Mouse (Mus musculus) MEL (cell line): ENCODE measurements around the gene Adam23. TPM values are rescaled to one million over a fixed set of nuclear protein-coding genes. Genes with fewer than 3 reads are reported as not detected.

Experiments used
- DNase-seq: peaks from one replicate; pipeline ENCODE4 v3.0.0; 2011; ENCODE audit warnings: low read depth, low spot score
- H3K27ac ChIP-seq: 2 replicates; pipeline ENCODE4 v1.5.1; 2012; ENCODE audit warnings: low read depth, mild to moderate bottlenecking, control low read depth, low read length, moderate library complexity; ENCODE audit not compliant: control insufficient read depth
- H3K27me3 ChIP-seq, 2 experiments: fragments of 150-350 bp in 1 of 2; sonication (generic) in 1 of 2; 2 replicates each; pipeline ENCODE4 v1.6.1; 2012; ENCODE audit warnings: low read length in 2 of 2, mild to moderate bottlenecking in 2 of 2, improper control_type of control experiment in 1 of 2, moderate library complexity in 1 of 2; ENCODE audit not compliant: insufficient read depth in 2 of 2, control insufficient read depth in 1 of 2
- H3K36me3 ChIP-seq, 2 experiments: 2 replicates each; pipeline ENCODE4 v1.6.1; 2012 to 2014; ENCODE audit warnings: low read length in 2 of 2, improper control_type of control experiment in 1 of 2, inconsistent platforms in 1 of 2, mild to moderate bottlenecking in 1 of 2; ENCODE audit not compliant: insufficient read depth in 2 of 2, control insufficient read depth in 1 of 2
- H3K4me1 ChIP-seq, 2 experiments: fragments of 150-350 bp in 1 of 2; sonication (generic) in 1 of 2; 2 replicates each; pipeline ENCODE4 v1.6.1; 2012; ENCODE audit warnings: low read length in 2 of 2, improper control_type of control experiment in 1 of 2, mild to moderate bottlenecking in 1 of 2; ENCODE audit not compliant: insufficient read depth in 2 of 2, control insufficient read depth in 1 of 2
- H3K4me3 ChIP-seq, 2 experiments: fragments of 150-350 bp in 1 of 2; sonication (generic) in 1 of 2; 2 replicates each; pipeline ENCODE4 v1.5.1; 2012; ENCODE audit warnings: low read depth in 2 of 2, low read length in 2 of 2, mild to moderate bottlenecking in 2 of 2, moderate library complexity in 2 of 2, control low read depth in 1 of 2, improper control_type of control experiment in 1 of 2; ENCODE audit not compliant: control insufficient read depth in 1 of 2, insufficient read depth in 1 of 2
- H3K79me2 ChIP-seq: 2 replicates; pipeline ENCODE4 v1.6.1; 2012; ENCODE audit warnings: mild to moderate bottlenecking, low read length, moderate library complexity; ENCODE audit not compliant: control insufficient read depth, poor library complexity, insufficient read depth
- H3K9ac ChIP-seq: 2 replicates; pipeline ENCODE4 v1.6.1; 2012; ENCODE audit warnings: low read depth, mild to moderate bottlenecking, control low read depth, low read length, moderate library complexity; ENCODE audit not compliant: control insufficient read depth, poor library complexity, severe bottlenecking
- H3K9me3 ChIP-seq: fragments of 150-350 bp; sonication (generic); replicated peaks from 2 replicates; pipeline ENCODE4 v1.6.1; 2012; ENCODE audit warnings: mild to moderate bottlenecking, low read length, improper control_type of control experiment, moderate library complexity; ENCODE audit not compliant: insufficient read depth
- CHD1 ChIP-seq: IDR thresholded peaks from 2 replicates; pipeline ENCODE4 v1.6.1; 2012; ENCODE audit warnings: low read depth, mild to moderate bottlenecking, inconsistent platforms, low read length, improper control_type of control experiment
- CTCF ChIP-seq, 3 experiments: IDR thresholded peaks in 2 of 3; conservative IDR thresholded peaks in 1 of 3; 2 replicates each; pipeline ENCODE4 v1.5.1; 2011 to 2012; ENCODE audit warnings: low read length in 3 of 3, low read depth in 2 of 3, mild to moderate bottlenecking in 2 of 3, improper control_type of control experiment in 1 of 3, inconsistent platforms in 1 of 3, mixed read lengths in 1 of 3, moderate library complexity in 1 of 3; ENCODE audit not compliant: control insufficient read depth in 1 of 3, insufficient read depth in 1 of 3, poor library complexity in 1 of 3, severe bottlenecking in 1 of 3
- E2F4 ChIP-seq: IDR thresholded peaks from 2 replicates; pipeline ENCODE4 v1.6.1; 2011; ENCODE audit warnings: low read depth, low read length, improper control_type of control experiment, borderline replicate concordance
- ELF1 ChIP-seq: IDR thresholded peaks from 2 replicates; pipeline ENCODE4 v1.6.1; 2014; ENCODE audit warnings: low read depth, mild to moderate bottlenecking, inconsistent platforms, low read length, improper control_type of control experiment, moderate library complexity
- EP300 ChIP-seq, 2 experiments: IDR thresholded peaks; 2 replicates each; pipeline ENCODE4 v1.6.1; 2011; ENCODE audit warnings: improper control_type of control experiment in 2 of 2, low read length in 2 of 2, low read depth in 1 of 2, mild to moderate bottlenecking in 1 of 2
- ETS1 ChIP-seq: IDR thresholded peaks from 2 replicates; pipeline ENCODE4 v1.6.1; 2012; ENCODE audit warnings: low read depth, mild to moderate bottlenecking, inconsistent platforms, low read length, improper control_type of control experiment, moderate library complexity
- GABPA ChIP-seq: IDR thresholded peaks from 2 replicates; pipeline ENCODE4 v1.6.1; 2012; ENCODE audit warnings: low read depth, mild to moderate bottlenecking, inconsistent platforms, low read length, improper control_type of control experiment, moderate library complexity
- HCFC1 ChIP-seq: IDR thresholded peaks from 2 replicates; pipeline ENCODE4 v1.6.1; 2012; ENCODE audit warnings: low read depth, mild to moderate bottlenecking, inconsistent platforms, low read length, improper control_type of control experiment, moderate library complexity
- KAT2A ChIP-seq: conservative IDR thresholded peaks from 2 replicates; pipeline ENCODE4 v1.6.1; 2012; ENCODE audit warnings: low read depth, low read length, improper control_type of control experiment, inconsistent platforms
- MEF2A ChIP-seq: IDR thresholded peaks from 2 replicates; pipeline ENCODE4 v1.6.1; 2014; ENCODE audit warnings: low read depth, mild to moderate bottlenecking, inconsistent platforms, low read length, improper control_type of control experiment; ENCODE audit not compliant: poor library complexity, insufficient replicate concordance, severe bottlenecking; ENCODE audit errors: extremely low read depth
- MXI1 ChIP-seq: IDR thresholded peaks from 2 replicates; pipeline ENCODE4 v1.6.1; 2011; ENCODE audit warnings: mild to moderate bottlenecking, low read depth, low read length, improper control_type of control experiment
- MYB ChIP-seq: IDR thresholded peaks from 2 replicates; pipeline ENCODE4 v1.6.1; 2011; ENCODE audit warnings: mild to moderate bottlenecking, low read depth, low read length, improper control_type of control experiment
- MYC ChIP-seq: IDR thresholded peaks from 2 replicates; pipeline ENCODE4 v1.6.1; 2011; ENCODE audit warnings: low read depth, mild to moderate bottlenecking, low read length, improper control_type of control experiment, moderate library complexity
- NELFE ChIP-seq: IDR thresholded peaks from 2 replicates; pipeline ENCODE4 v1.6.1; 2011; ENCODE audit warnings: low read depth, low read length, improper control_type of control experiment
- POLR2A ChIP-seq, 2 experiments: IDR thresholded peaks; 2 replicates each; pipeline ENCODE4 v1.6.1; 2011 to 2012; ENCODE audit warnings: low read length in 2 of 2, mild to moderate bottlenecking in 2 of 2, control low read depth in 1 of 2, improper control_type of control experiment in 1 of 2, low read depth in 1 of 2, moderate library complexity in 1 of 2; ENCODE audit not compliant: control insufficient read depth in 1 of 2, insufficient read depth in 1 of 2, poor library complexity in 1 of 2
- POLR2AphosphoS5 ChIP-seq: IDR thresholded peaks from 2 replicates; pipeline ENCODE4 v1.6.1; 2012; ENCODE audit warnings: low read depth, borderline replicate concordance, mild to moderate bottlenecking, inconsistent platforms, low read length, moderate library complexity, mixed read lengths
- RCOR1 ChIP-seq: IDR thresholded peaks from 2 replicates; pipeline ENCODE4 v1.6.1; 2012; ENCODE audit warnings: low read depth, mild to moderate bottlenecking, inconsistent platforms, low read length, improper control_type of control experiment
- TCF12 ChIP-seq: IDR thresholded peaks from 2 replicates; pipeline ENCODE4 v1.6.1; 2014; ENCODE audit warnings: low read depth, mild to moderate bottlenecking, inconsistent platforms, low read length, improper control_type of control experiment, moderate library complexity
- USF1 ChIP-seq: IDR thresholded peaks from 2 replicates; pipeline ENCODE4 v1.6.1; 2014; ENCODE audit warnings: low read depth, mild to moderate bottlenecking, inconsistent platforms, low read length, improper control_type of control experiment, moderate library complexity
- ZKSCAN1 ChIP-seq: IDR thresholded peaks from 2 replicates; pipeline ENCODE4 v1.6.1; 2012; ENCODE audit warnings: low read depth, mild to moderate bottlenecking, inconsistent platforms, low read length, improper control_type of control experiment, moderate library complexity
- polyA plus RNA-seq, 2 experiments: library from polyadenylated mRNA; stranded (reverse) in 1 of 2; unstranded in 1 of 2; fragments of >175 nt in 1 of 2; fragments of >200 nt in 1 of 2; gene quantifications; 2 replicates each; pipeline versions ENCODE4 v1.2.1 to v1.2.4; 2012; ENCODE audit warnings: low replicate concordance in 2 of 2, low read depth in 1 of 2; ENCODE audit not compliant: insufficient read length in 2 of 2, insufficient read depth in 1 of 2, missing spikeins in 1 of 2
- total RNA-seq: library from RNA; depleted of rRNA; stranded (reverse); fragments of 300-350 nt; gene quantifications from 2 replicates; pipeline ENCODE4 v1.2.3, GENCODE M21; 2012

The Adam23 gene
- total and polyA plus RNA-seq, 3 experiments: not detected

GRCm38 (mm10) chr1:63430668-63431067 is 15.0 kb upstream of the Adam23 start:
- no peaks in the 10 kb centered on the region for H3K4me1 ChIP-seq
- H3K27ac ChIP-seq: no peak overlapping the region
- H3K4me3 ChIP-seq: no peak overlapping the region
- no peak overlapping the region for H3K9ac ChIP-seq
- no peak for DNase-seq
- H3K79me2 ChIP-seq: no peaks in the 10 kb centered on the region
- TF ChIP-seq ETS1 (no peak), MYB (no peak), NELFE (no peak), POLR2AphosphoS5 (no peak), E2F4 (no peak), USF1 (no peak), GABPA (no peak), KAT2A (no peak), MXI1 (no peak), TCF12 (no peak), ELF1 (no peak)
- H3K27me3 ChIP-seq: no peaks in the 10 kb centered on the region
- no peaks in the 10 kb centered on the region for H3K36me3 ChIP-seq
- no peaks in the 10 kb centered on the region for H3K9me3 ChIP-seq

GRCm38 (mm10) chr1:63431166-63431565 is 14.5 kb upstream of the Adam23 start:
- TF ChIP-seq CHD1 (no peak), EP300 (IDR thresholded peaks at IDR 0.05; ENCODE audit: low read depth in 1 of 2, low read length in 2 of 2) (no peak)
- H3K27ac ChIP-seq: no peak overlapping the region
- no peak overlapping the region for H3K9ac ChIP-seq
- H3K9me3 ChIP-seq: no peaks in the 10 kb centered on the region
- no peak for DNase-seq
- no peaks in the 10 kb centered on the region for H3K27me3 ChIP-seq
- H3K4me1 ChIP-seq: no peaks in the 10 kb centered on the region
- no peaks in the 10 kb centered on the region for H3K79me2 ChIP-seq
- H3K4me3 ChIP-seq: no peak overlapping the region
- no peaks in the 10 kb centered on the region for H3K36me3 ChIP-seq

GRCm38 (mm10) chr1:63431842-63432241 is 13.8 kb upstream of the Adam23 start:
- Histone ChIP-seq H3K27ac (no peak overlapping the region), H3K79me2 (no peaks in the 10 kb centered on the region), H3K4me3 (no peak overlapping the region), H3K9me3 (no peaks in the 10 kb centered on the region), H3K4me1 (no peaks in the 10 kb centered on the region), H3K27me3 (no peaks in the 10 kb centered on the region), H3K9ac (no peak overlapping the region)
- DNase-seq: no peak
- TF ChIP-seq POLR2A (IDR thresholded peaks at IDR 0.05; ENCODE audit: control insufficient read depth in 1 of 2, insufficient read depth in 1 of 2, low read depth in 1 of 2, low read length in 2 of 2, poor library complexity in 1 of 2) (no peak), ZKSCAN1 (no peak), MYC (no peak), MEF2A (no peak), CTCF (IDR thresholded peaks at IDR 0.05 in 2 of 3, conservative IDR thresholded peaks at IDR 0.05 in 1 of 3; ENCODE audit: control insufficient read depth in 1 of 3, insufficient read depth in 1 of 3, low read depth in 2 of 3, low read length in 3 of 3, poor library complexity in 1 of 3, severe bottlenecking in 1 of 3) (no peak), RCOR1 (no peak), HCFC1 (no peak), GABPA (no peak)
- TF ChIP-seq, all 39 proteins: peak for 0
- no peaks in the 10 kb centered on the region for H3K36me3 ChIP-seq
